Mouse (Mus musculus): ENCODE measurements at regions not wholly inside any gene's neighbourhood (a gene's known extent, or its start where the extent isn't known, plus 50 kb on each side); places are given as distances from the start of the nearest gene placed in this dataset.

- H3K27ac ChIP-seq (ENCODE audit: low read length): no peak overlapping the region
- H3K36me3 ChIP-seq (ENCODE audit: control insufficient read depth, insufficient read depth, low read length): no peaks in the 10 kb centered on the region
- no peak overlapping the region for H3K4me2 ChIP-seq (ENCODE audit: low read length)
- no peaks in the 10 kb centered on the region for H3K9me3 ChIP-seq (replicated peaks; ENCODE audit: control insufficient read depth, low read length, poor library complexity, severe bottlenecking)
- H3K27me3 ChIP-seq (ENCODE audit: control insufficient read depth, insufficient read depth, low read depth, low read length): no peaks in the 10 kb centered on the region
- no peak overlapping the region for H3K9ac ChIP-seq (ENCODE audit: low read depth, low read length)
- H3K4me1 ChIP-seq (ENCODE audit: control insufficient read depth, insufficient read depth, low read length): no peaks in the 10 kb centered on the region
- ATAC-seq: no peak
- no peak overlapping the region for H3K4me3 ChIP-seq (ENCODE audit: low read depth, low read length)
- 76% methylated on average over 5 of the region's 5 CpGs for WGBS
These were observed 268.2 kb downstream of the Cyp26b1 start for GRCm38 (mm10) chr6:84325384-84326114.

- Histone ChIP-seq H3K27me3 (ENCODE audit: control insufficient read depth, insufficient read depth, low read depth, low read length) (no peaks in the 10 kb centered on the region), H3K4me2 (ENCODE audit: low read length) (no peak overlapping the region), H3K9me3 (replicated peaks; ENCODE audit: control insufficient read depth, low read length, poor library complexity, severe bottlenecking) (no peaks in the 10 kb centered on the region), H3K36me3 (ENCODE audit: control insufficient read depth, insufficient read depth, low read length) (no peaks in the 10 kb centered on the region), H3K9ac (ENCODE audit: low read depth, low read length) (no peak overlapping the region), H3K4me1 (ENCODE audit: control insufficient read depth, insufficient read depth, low read length) (no peaks in the 10 kb centered on the region), H3K4me3 (ENCODE audit: low read depth, low read length) (no peak overlapping the region), H3K27ac (ENCODE audit: low read length) (no peak overlapping the region)
- 92% methylated on average over 4 of the region's 4 CpGs for WGBS
- ATAC-seq: no peak
These were observed 269.5 kb downstream of the Cyp26b1 start for GRCm38 (mm10) chr6:84324185-84324584.

GRCm38 (mm10) chr6:84322528-84322927 is 271.2 kb downstream of the Cyp26b1 start:
- no peak overlapping the region for H3K27ac ChIP-seq (ENCODE audit: low read length)
- H3K36me3 ChIP-seq (ENCODE audit: control insufficient read depth, insufficient read depth, low read length): no peaks in the 10 kb centered on the region
- WGBS: 88% methylated on average over 4 of the region's 4 CpGs
- H3K4me3 ChIP-seq (ENCODE audit: low read depth, low read length): no peak overlapping the region
- no peaks in the 10 kb centered on the region for H3K9me3 ChIP-seq (replicated peaks; ENCODE audit: control insufficient read depth, low read length, poor library complexity, severe bottlenecking)
- no peak overlapping the region for H3K4me2 ChIP-seq (ENCODE audit: low read length)
- H3K4me1 ChIP-seq (ENCODE audit: control insufficient read depth, insufficient read depth, low read length): no peaks in the 10 kb centered on the region
- no peak overlapping the region for H3K9ac ChIP-seq (ENCODE audit: low read depth, low read length)
- no peaks in the 10 kb centered on the region for H3K27me3 ChIP-seq (ENCODE audit: control insufficient read depth, insufficient read depth, low read depth, low read length)
- ATAC-seq: no peak

GRCm38 (mm10) chr6:84320586-84320985 is 273.1 kb downstream of the Cyp26b1 start:
- Histone ChIP-seq H3K27ac (ENCODE audit: low read length) (no peak overlapping the region), H3K27me3 (ENCODE audit: control insufficient read depth, insufficient read depth, low read depth, low read length) (no peaks in the 10 kb centered on the region), H3K4me3 (ENCODE audit: low read depth, low read length) (no peak overlapping the region), H3K4me2 (ENCODE audit: low read length) (no peak overlapping the region), H3K9me3 (replicated peaks; ENCODE audit: control insufficient read depth, low read length, poor library complexity, severe bottlenecking) (no peaks in the 10 kb centered on the region), H3K4me1 (ENCODE audit: control insufficient read depth, insufficient read depth, low read length) (no peaks in the 10 kb centered on the region), H3K36me3 (ENCODE audit: control insufficient read depth, insufficient read depth, low read length) (no peaks in the 10 kb centered on the region), H3K9ac (ENCODE audit: low read depth, low read length) (no peak overlapping the region)
- WGBS: 91% methylated on average over 1 of the region's 1 CpGs
- ATAC-seq: no peak

- H3K4me1 ChIP-seq (ENCODE audit: control insufficient read depth, insufficient read depth, low read length): no peaks in the 10 kb centered on the region
- ATAC-seq: no peak
These were observed 274.9 kb downstream of the Cyp26b1 start for GRCm38 (mm10) chr6:84318774-84319173.

GRCm38 (mm10) chr6:84317026-84317425 is 276.7 kb downstream of the Cyp26b1 start:
- H3K9me3 ChIP-seq (replicated peaks; ENCODE audit: control insufficient read depth, low read length, poor library complexity, severe bottlenecking): no peaks in the 10 kb centered on the region
- H3K4me3 ChIP-seq (ENCODE audit: low read depth, low read length): no peak overlapping the region
- ATAC-seq: no peak
- no peak overlapping the region for H3K4me2 ChIP-seq (ENCODE audit: low read length)
- H3K4me1 ChIP-seq (ENCODE audit: control insufficient read depth, insufficient read depth, low read length): no peaks in the 10 kb centered on the region
- H3K9ac ChIP-seq (ENCODE audit: low read depth, low read length): no peak overlapping the region
- H3K27me3 ChIP-seq (ENCODE audit: control insufficient read depth, insufficient read depth, low read depth, low read length): no peaks in the 10 kb centered on the region
- H3K27ac ChIP-seq (ENCODE audit: low read length): no peak overlapping the region
- WGBS: 68% methylated on average over 1 of the region's 1 CpGs
- H3K36me3 ChIP-seq (ENCODE audit: control insufficient read depth, insufficient read depth, low read length): no peaks in the 10 kb centered on the region

More at GRCm38 (mm10) chr6:84318774-84319173, 274.9 kb downstream of the Cyp26b1 start:
- H3K36me3 ChIP-seq (ENCODE audit: control insufficient read depth, insufficient read depth, low read length): no peaks in the 10 kb centered on the region
- H3K27ac ChIP-seq (ENCODE audit: low read length): no peak overlapping the region
- no peaks in the 10 kb centered on the region for H3K27me3 ChIP-seq (ENCODE audit: control insufficient read depth, insufficient read depth, low read depth, low read length)
- H3K9ac ChIP-seq (ENCODE audit: low read depth, low read length): no peak overlapping the region
- no peak overlapping the region for H3K4me3 ChIP-seq (ENCODE audit: low read depth, low read length)
- H3K9me3 ChIP-seq (replicated peaks; ENCODE audit: control insufficient read depth, low read length, poor library complexity, severe bottlenecking): no peaks in the 10 kb centered on the region
- 41% methylated on average over 4 of the region's 4 CpGs for WGBS
- no peak overlapping the region for H3K4me2 ChIP-seq (ENCODE audit: low read length)

GRCm38 (mm10) chr6:84315175-84315912 is 278.4 kb downstream of the Cyp26b1 start:
- no peaks in the 10 kb centered on the region for H3K4me1 ChIP-seq (ENCODE audit: control insufficient read depth, insufficient read depth, low read length)
- no peak overlapping the region for H3K4me2 ChIP-seq (ENCODE audit: low read length)
- no peaks in the 10 kb centered on the region for H3K9me3 ChIP-seq (replicated peaks; ENCODE audit: control insufficient read depth, low read length, poor library complexity, severe bottlenecking)
- no peak overlapping the region for H3K27ac ChIP-seq (ENCODE audit: low read length)
- no peak overlapping the region for H3K4me3 ChIP-seq (ENCODE audit: low read depth, low read length)
- WGBS: 82% methylated on average over 8 of the region's 8 CpGs
- no peak overlapping the region for H3K9ac ChIP-seq (ENCODE audit: low read depth, low read length)
- H3K27me3 ChIP-seq (ENCODE audit: control insufficient read depth, insufficient read depth, low read depth, low read length): no peaks in the 10 kb centered on the region
- no peaks in the 10 kb centered on the region for H3K36me3 ChIP-seq (ENCODE audit: control insufficient read depth, insufficient read depth, low read length)
- ATAC-seq: no peak

GRCm38 (mm10) chr6:84313797-84314196 is 279.9 kb downstream of the Cyp26b1 start:
- no peaks in the 10 kb centered on the region for H3K36me3 ChIP-seq (ENCODE audit: control insufficient read depth, insufficient read depth, low read length)
- H3K4me2 ChIP-seq (ENCODE audit: low read length): no peak overlapping the region
- H3K9ac ChIP-seq (ENCODE audit: low read depth, low read length): no peak overlapping the region
- 10% methylated on average over 4 of the region's 4 CpGs for WGBS
- ATAC-seq: no peak
- no peak overlapping the region for H3K27ac ChIP-seq (ENCODE audit: low read length)
- no peaks in the 10 kb centered on the region for H3K27me3 ChIP-seq (ENCODE audit: control insufficient read depth, insufficient read depth, low read depth, low read length)
- H3K4me1 ChIP-seq (ENCODE audit: control insufficient read depth, insufficient read depth, low read length): no peaks in the 10 kb centered on the region
- no peaks in the 10 kb centered on the region for H3K9me3 ChIP-seq (replicated peaks; ENCODE audit: control insufficient read depth, low read length, poor library complexity, severe bottlenecking)
- H3K4me3 ChIP-seq (ENCODE audit: low read depth, low read length): no peak overlapping the region

GRCm38 (mm10) chr6:84310635-84311241 is 283.0 kb downstream of the Cyp26b1 start:
- Histone ChIP-seq H3K27me3 (ENCODE audit: control insufficient read depth, insufficient read depth, low read depth, low read length) (no peaks in the 10 kb centered on the region), H3K4me3 (ENCODE audit: low read depth, low read length) (no peak overlapping the region), H3K9me3 (replicated peaks; ENCODE audit: control insufficient read depth, low read length, poor library complexity, severe bottlenecking) (no peaks in the 10 kb centered on the region), H3K4me2 (ENCODE audit: low read length) (no peak overlapping the region), H3K27ac (ENCODE audit: low read length) (no peak overlapping the region), H3K4me1 (ENCODE audit: control insufficient read depth, insufficient read depth, low read length) (no peaks in the 10 kb centered on the region), H3K9ac (ENCODE audit: low read depth, low read length) (no peak overlapping the region), H3K36me3 (ENCODE audit: control insufficient read depth, insufficient read depth, low read length) (no peaks in the 10 kb centered on the region)
- no peak for ATAC-seq
- 69% methylated on average over 9 of the region's 9 CpGs for WGBS

Data from midbrain, embryonic 16.5 days (tissue).